Mouse (Mus musculus) right cerebral cortex, postnatal 4 days (tissue): ENCODE measurements around the gene Nmrk1.

Source experiments
- DNase-seq: peaks from one replicate; pipeline ENCODE4 v3.0.0-alpha.2; 2022

The Nmrk1 gene

GRCm38 (mm10) chr19:18655999-18656398 lies 24.2 kb downstream of the Nmrk1 start:
- DNase-seq: no peak

GRCm38 (mm10) chr19:18658473-18658872 lies 26.7 kb downstream of the Nmrk1 start:
- no peak for DNase-seq

GRCm38 (mm10) chr19:18659349-18659748 lies 27.6 kb downstream of the Nmrk1 start:
- DNase-seq: no peak

- DNase-seq: no peak
Observed at GRCm38 (mm10) chr19:18660466-18660865, 28.7 kb downstream of the Nmrk1 start.

GRCm38 (mm10) chr19:18661683-18662082 lies 29.9 kb downstream of the Nmrk1 start:
- no peak for DNase-seq

GRCm38 (mm10) chr19:18663904-18664303 lies 32.2 kb downstream of the Nmrk1 start:
- no peak for DNase-seq

GRCm38 (mm10) chr19:18666966-18667365 lies 35.2 kb downstream of the Nmrk1 start:
- DNase-seq: no peak

GRCm38 (mm10) chr19:18669551-18669950 lies 37.8 kb downstream of the Nmrk1 start:
- no peak for DNase-seq

GRCm38 (mm10) chr19:18670608-18671007 lies 38.9 kb downstream of the Nmrk1 start, which contains the start of gene Carnmt1:
Gene Carnmt1 (plus strand): TSS chr19:18670764.
- DNase-seq: peak; percentile 95

GRCm38 (mm10) chr19:18671056-18671741 lies 39.4 kb downstream of the Nmrk1 start:
- peak; percentile 48 for DNase-seq

GRCm38 (mm10) chr19:18672498-18672897 lies 40.7 kb downstream of the Nmrk1 start:
- no peak for DNase-seq

- DNase-seq: no peak
Observed at GRCm38 (mm10) chr19:18673116-18673515, 41.4 kb downstream of the Nmrk1 start.

- DNase-seq: no peak
Observed at GRCm38 (mm10) chr19:18682142-18682541, 50.4 kb downstream of the Nmrk1 start.

GRCm38 (mm10) chr19:18687556-18687955 lies 55.8 kb downstream of the Nmrk1 start:
- DNase-seq: no peak

- no peak for DNase-seq
Observed at GRCm38 (mm10) chr19:18692176-18692575, 60.4 kb downstream of the Nmrk1 start.

- no peak for DNase-seq
Observed at GRCm38 (mm10) chr19:18692768-18693167, 61.0 kb downstream of the Nmrk1 start.

- no peak for DNase-seq
Observed at GRCm38 (mm10) chr19:18695116-18695515, 63.4 kb downstream of the Nmrk1 start.

GRCm38 (mm10) chr19:18695552-18695951 lies 63.8 kb downstream of the Nmrk1 start:
- no peak for DNase-seq
